ENCODE assay signal across 10 mouse cellular contexts in genomic region chr6:4545727-4546126, GRCm38 (mm10). TPM values are rescaled to one million over a fixed set of nuclear protein-coding genes. Genes with fewer than 3 reads are reported as not detected.
DNase-seq lines count a peak whose midpoint lies in the region; ATAC-seq and TF ChIP-seq lines count a peak whose summit lies in the region.
"Had no signal": no experiment of that assay in that cellular context is flagged by ENCODE, and none has a peak within 500 bp of the region (broad histone marks: within the 10 kb centered on the region; RNA-seq: fewer than 3 reads in every experiment).

No protein-coding gene starts in this region.

- no peaks in the 10 kb centered on the region for H3K9me3 ChIP-seq in intestine, embryonic 14.5 days (ENCODE audit: control insufficient read depth, low read length)
- H3K9me3 ChIP-seq in intestine, embryonic 16.5 days (ENCODE audit: control insufficient read depth, low read length) = no peaks in the 10 kb centered on the region
- H3K9me3 ChIP-seq in CH12.LX (replicated peaks; ENCODE audit: low read length) = no peaks in the 10 kb centered on the region
- H3K9me3 ChIP-seq: embryonic facial prominence, embryonic 15.5 days had no signal

- 36% methylated on average over 8 of the region's 8 CpGs for WGBS in intestine, embryonic 14.5 days
- WGBS in intestine, embryonic 16.5 days = 33% methylated on average over 8 of the region's 8 CpGs

- in situ Hi-C loops in CH12.LX (cut with MboI; ENCODE audit: low pct_ligation_motif_present, low pct_unique_long_range_greater_than_20kb, low sequenced_read_pairs) = loop anchor here (10.0 kb wide), 1 partner anchor 131 kb away; no protein-coding TSS in a partner anchor

- dilution Hi-C loops in CH12.LX (cut with MboI; ENCODE audit: extremely low pct_ligation_motif_present, extremely low pct_unique_long_range_greater_than_20kb, low sequenced_read_pairs) = no loop called here

- no peaks in the 10 kb centered on the region for H3K79me2 ChIP-seq in CH12.LX (replicated peaks; ENCODE audit: control insufficient read depth, extremely low read depth, insufficient read depth, poor library complexity, severe bottlenecking)

- peak; percentile 77 for DNase-seq in intestine, embryonic 14.5 days (ENCODE audit: low spot score)
- DNase-seq in CH12.LX (ENCODE audit: extremely low read depth) = peak; percentile 66
- DNase-seq in gastrocnemius, postnatal 14 days = peak; percentile 61
- peak; percentile 47 to 57 for DNase-seq in left cerebral cortex, postnatal 25 days (ENCODE audit: low spot score in 2 of 2)
- DNase-seq in naive thymus-derived CD4-positive, alpha-beta T cell, adult 2 months (ENCODE audit: low read depth) = peak; percentile 44
- peak; percentile 80 for DNase-seq in thymus, postnatal 4 days

- intact Hi-C loops in gastrocnemius, postnatal 14 days (cut with DNase I; ENCODE audit: low total_unique reads) = loop anchor here (10.0 kb wide), 1 partner anchor 131 kb away; no protein-coding TSS in a partner anchor
- intact Hi-C loops in left cerebral cortex, postnatal 25 days (cut with DNase I) = loop anchor here (5.0 to 10.0 kb wide), 5 partner anchors 128 to 1031 kb away; partner anchors contain the start of gene Asb4

- H3K27ac ChIP-seq in intestine, embryonic 14.5 days (ENCODE audit: low read depth) = no peak overlapping the region
- H3K27ac ChIP-seq in intestine, embryonic 16.5 days (ENCODE audit: low read length) = no peak overlapping the region
- H3K27ac ChIP-seq in CH12.LX (ENCODE audit: insufficient read depth, low read depth) = no peak overlapping the region
- H3K27ac ChIP-seq in bone marrow macrophage, adult 2 months (ENCODE audit: insufficient read depth, low read depth, low read length) = no peak overlapping the region
- H3K27ac ChIP-seq: embryonic facial prominence, embryonic 15.5 days; midbrain, embryonic 12.5 days had no signal

- TF ChIP-seq CTCF in CH12.LX (conservative IDR thresholded peaks at IDR 0.05 in 1 of 2, IDR thresholded peaks at IDR 0.05 in 1 of 2; ENCODE audit: low read depth in 2 of 2, low read length in 2 of 2) = peak; percentile 83 to 92
- peak; percentile 99 for TF ChIP-seq CTCF in bone marrow macrophage, adult 2 months (IDR thresholded peaks at IDR 0.05; ENCODE audit: low read depth, low read length)

- no peak overlapping the region for H3K4me3 ChIP-seq in intestine, embryonic 14.5 days (ENCODE audit: low read depth, low read length)
- H3K4me3 ChIP-seq in intestine, embryonic 16.5 days (ENCODE audit: low read length) = no peak overlapping the region
- peak overlapping the region in 1 of 3 experiments; percentile 12 for H3K4me3 ChIP-seq in CH12.LX (replicated peaks in 1 of 3; ENCODE audit: low read depth in 2 of 3, low read length in 2 of 3, poor library complexity in 1 of 3)
- H3K4me3 ChIP-seq in bone marrow macrophage, adult 2 months (ENCODE audit: insufficient read depth, low read length) = no peak overlapping the region
- H3K4me3 ChIP-seq: embryonic facial prominence, embryonic 15.5 days; midbrain, embryonic 12.5 days had no signal

- TF ChIP-seq POLR2A in CH12.LX (IDR thresholded peaks at IDR 0.05; ENCODE audit: low read depth, low read length) = no peak
- no peak for TF ChIP-seq POLR2A in bone marrow macrophage, adult 2 months (IDR thresholded peaks at IDR 0.05; ENCODE audit: borderline replicate concordance, low read depth, low read length)

- TF ChIP-seq EP300 in CH12.LX (IDR thresholded peaks at IDR 0.05; ENCODE audit: low read length) = no peak

- no peak overlapping the region for H3K9ac ChIP-seq in intestine, embryonic 14.5 days (ENCODE audit: low read length)
- no peak overlapping the region for H3K9ac ChIP-seq in intestine, embryonic 16.5 days (ENCODE audit: low read depth, low read length)
- H3K9ac ChIP-seq in CH12.LX (ENCODE audit: insufficient read depth, low read depth) = no peak overlapping the region; the same call in 1 of the 2 replicates
- H3K9ac ChIP-seq: embryonic facial prominence, embryonic 15.5 days; midbrain, embryonic 12.5 days had no signal

- H3K4me1 ChIP-seq in intestine, embryonic 14.5 days (replicated peaks; ENCODE audit: control insufficient read depth, insufficient read depth, low read length) = no peaks in the 10 kb centered on the region
- H3K4me1 ChIP-seq in intestine, embryonic 16.5 days (ENCODE audit: control insufficient read depth, insufficient read depth, low read length) = no peaks in the 10 kb centered on the region
- H3K4me1 ChIP-seq in CH12.LX (ENCODE audit: control insufficient read depth in 1 of 2, insufficient read depth in 2 of 2) = peaks cover 0 to 2% of the 10 kb centered on the region in 2 experiments; a peak in 1 of 4 replicates
- H3K4me1 ChIP-seq in bone marrow macrophage, adult 2 months (ENCODE audit: control insufficient read depth, insufficient read depth, low read length) = no peaks in the 10 kb centered on the region
- H3K4me1 ChIP-seq: embryonic facial prominence, embryonic 15.5 days had no signal

- H3K4me2 ChIP-seq in intestine, embryonic 14.5 days (ENCODE audit: low read length) = no peak overlapping the region
- H3K4me2 ChIP-seq in intestine, embryonic 16.5 days (ENCODE audit: low read depth, low read length) = no peak overlapping the region
- peak overlapping the region; percentile 52; the same call in 1 of the 2 replicates for H3K4me2 ChIP-seq in CH12.LX (ENCODE audit: insufficient read depth, low read depth, poor library complexity, severe bottlenecking)
- H3K4me2 ChIP-seq: embryonic facial prominence, embryonic 15.5 days; midbrain, embryonic 12.5 days had no signal

- peaks cover 6% of the 10 kb centered on the region for H3K36me3 ChIP-seq in intestine, embryonic 14.5 days (ENCODE audit: control insufficient read depth, insufficient read depth, low read length)
- H3K36me3 ChIP-seq in intestine, embryonic 16.5 days (ENCODE audit: control insufficient read depth, insufficient read depth, low read length) = no peaks in the 10 kb centered on the region
- no peaks in the 10 kb centered on the region for H3K36me3 ChIP-seq in CH12.LX (replicated peaks in 1 of 2; ENCODE audit: control insufficient read depth in 1 of 2, insufficient read depth in 1 of 2, low read length in 1 of 2)
- H3K36me3 ChIP-seq: midbrain, embryonic 12.5 days had no signal

- H3K27me3 ChIP-seq in intestine, embryonic 14.5 days (replicated peaks; ENCODE audit: control insufficient read depth, insufficient read depth, low read length) = no peaks in the 10 kb centered on the region
- H3K27me3 ChIP-seq in intestine, embryonic 16.5 days (replicated peaks; ENCODE audit: control insufficient read depth, insufficient read depth, low read length) = no peaks in the 10 kb centered on the region
- H3K27me3 ChIP-seq in CH12.LX (replicated peaks) = no peaks in the 10 kb centered on the region
- H3K27me3 ChIP-seq: embryonic facial prominence, embryonic 15.5 days; midbrain, embryonic 12.5 days had no signal

- no peak for ATAC-seq in intestine, embryonic 14.5 days (replicated peaks; ENCODE audit: low FRiP score, low TSS enrichment, low read depth)
- no peak for ATAC-seq in intestine, embryonic 16.5 days

- peak; percentile 66 for TF ChIP-seq RAD21 in CH12.LX (IDR thresholded peaks at IDR 0.05; ENCODE audit: low read depth, low read length)

TF ChIP-seq in CH12.LX, 34 proteins besides CTCF, POLR2A, EP300 and RAD21:
- peak; percentile 78 for TF ChIP-seq SMC3 (IDR thresholded peaks at IDR 0.05; ENCODE audit: low read depth, low read length)
- no peak for TF ChIP-seq MXI1 (IDR thresholded peaks at IDR 0.05; ENCODE audit: low read depth, low read length)
- no peak for TF ChIP-seq ELF1 (IDR thresholded peaks at IDR 0.05; ENCODE audit: low read depth, low read length)
- TF ChIP-seq ZKSCAN1 (IDR thresholded peaks at IDR 0.05; ENCODE audit: borderline replicate concordance, low read depth, low read length) = no peak
- no peak for TF ChIP-seq UBTF (IDR thresholded peaks at IDR 0.05; ENCODE audit: low read depth, low read length)

RNA-seq across cellular contexts. Expression of gene Col1a2, which starts 41.1 kb away (rescaled TPM):
- 458 and 463 TPM in 2 replicates for polyA plus RNA-seq in intestine, embryonic 14.5 days (2014; fragmentation: Nextera tagmentation; extraction: Ambion mirVana)
- 449 and 476 TPM in 2 replicates for polyA plus RNA-seq in intestine, embryonic 16.5 days (2015; fragmentation: Nextera tagmentation; extraction: Ambion mirVana)
- total RNA-seq in CH12.LX (2012; rRNA removed) (0.04 TPM in 1 of 2 replicates, not detected in the other), CH12.LX (2014; rRNA removed) (0.12 TPM in 1 of 2 replicates, not detected in the other)
- polyA plus RNA-seq in CH12.LX (2012; ENCODE audit: insufficient read length, low read depth) = not detected in 2 replicates
- 10.9 and 13.1 TPM in 2 replicates for polyA plus RNA-seq in bone marrow macrophage, adult 2 months (2012; ENCODE audit: insufficient read depth, insufficient read length, missing spikeins)
- 1,000 to 10,000 TPM; 2,080 to 2,296 TPM for total RNA-seq in gastrocnemius, postnatal 14 days (2021)
- total RNA-seq in left cerebral cortex, postnatal 25 days (2021) = 10 to 100 TPM; 26.8 to 32.8 TPM

RNA-seq across cellular contexts. Expression of gene Casd1, which starts 54.9 kb away (rescaled TPM):
- 31.4 and 34.1 TPM in 2 replicates for polyA plus RNA-seq in intestine, embryonic 14.5 days (2014; fragmentation: Nextera tagmentation; extraction: Ambion mirVana)
- 16.7 and 16.8 TPM in 2 replicates for polyA plus RNA-seq in intestine, embryonic 16.5 days (2015; fragmentation: Nextera tagmentation; extraction: Ambion mirVana)
- 13.1 and 13.9 TPM in 2 replicates for total RNA-seq in CH12.LX (2012; rRNA removed)
- total RNA-seq in CH12.LX (2014; rRNA removed) = 38.2 and 42.7 TPM in 2 replicates
- polyA plus RNA-seq in CH12.LX (2012; ENCODE audit: insufficient read length, low read depth) = 16.7 and 30.4 TPM in 2 replicates
- polyA plus RNA-seq in bone marrow macrophage, adult 2 months (2012; ENCODE audit: insufficient read depth, insufficient read length, missing spikeins) = 22.1 and 22.7 TPM in 2 replicates
- 10 to 100 TPM; 18.3 to 18.4 TPM for total RNA-seq in gastrocnemius, postnatal 14 days (2021)
- 10 to 100 TPM; 50.7 to 53.1 TPM for total RNA-seq in left cerebral cortex, postnatal 25 days (2021)

Comparison
In these comparisons a context has a peak if more than half of its experiments do, and no peak if none do; other contexts are left out.
1. RNA of gene Col1a2, which starts 41.1 kb away (polyA plus RNA-seq): 458 to 463 TPM in intestine, embryonic 14.5 days and 449 to 476 TPM in intestine, embryonic 16.5 days; 10.9 to 13.1 TPM in bone marrow macrophage, adult 2 months and not detected in CH12.LX; every median in the first group is over 10 times any median in the second.
2. Peak in every context shown above with its lines, with median percentiles within 50 percentile points of each other: DNase-seq.